Comparison of ENCODE assay signal across 8 mouse cellular contexts in genomic region chr5:28071456-28072223, GRCm38 (mm10). TPM values are rescaled to one million over a fixed set of nuclear protein-coding genes. Genes with fewer than 3 reads are reported as not detected.
A peak's percentile ranks its signal among the peaks of the same experiment; 100 is the strongest.
DNase-seq lines count a peak whose midpoint lies in the region; ATAC-seq and TF ChIP-seq lines count a peak whose summit lies in the region.

No protein-coding gene starts in this region.

- H3K9me3 ChIP-seq in CH12.LX (replicated peaks; ENCODE audit: low read length): no peaks in the 10 kb centered on the region
- no peaks in the 10 kb centered on the region for H3K9me3 ChIP-seq in forebrain, embryonic 12.5 days
- no peaks in the 10 kb centered on the region for H3K9me3 ChIP-seq in heart, postnatal 0 days (replicated peaks; ENCODE audit: control insufficient read depth, low read length)
- H3K9me3 ChIP-seq in liver, embryonic 16.5 days (replicated peaks; ENCODE audit: control insufficient read depth, low read length): no peaks in the 10 kb centered on the region
- no peaks in the 10 kb centered on the region for H3K9me3 ChIP-seq in neural tube, embryonic 13.5 days

- H3K36me3 ChIP-seq in CH12.LX (replicated peaks in 1 of 2; ENCODE audit: control insufficient read depth in 1 of 2, insufficient read depth in 1 of 2, low read length in 1 of 2): peaks cover 30 to 45% of the 10 kb centered on the region in 2 experiments
- peaks cover 36% of the 10 kb centered on the region for H3K36me3 ChIP-seq in forebrain, embryonic 12.5 days (replicated peaks)
- peaks cover 38% of the 10 kb centered on the region for H3K36me3 ChIP-seq in heart, postnatal 0 days (replicated peaks; ENCODE audit: control insufficient read depth, insufficient read depth, low read length)
- H3K36me3 ChIP-seq in liver, embryonic 16.5 days (ENCODE audit: control insufficient read depth, insufficient read depth): peaks cover 27% of the 10 kb centered on the region
- peaks cover 34% of the 10 kb centered on the region for H3K36me3 ChIP-seq in neural tube, embryonic 13.5 days

- TF ChIP-seq CTCF in CH12.LX (conservative IDR thresholded peaks at IDR 0.05 in 1 of 2, IDR thresholded peaks at IDR 0.05 in 1 of 2; ENCODE audit: low read depth in 2 of 2, low read length in 2 of 2): no peak
- TF ChIP-seq CTCF in heart, postnatal 0 days (IDR thresholded peaks at IDR 0.05; ENCODE audit: low read depth): no peak

- H3K4me1 ChIP-seq in CH12.LX (ENCODE audit: control insufficient read depth in 1 of 2, insufficient read depth in 2 of 2): peaks cover 19 to 54% of the 10 kb centered on the region in 2 experiments
- H3K4me1 ChIP-seq in forebrain, embryonic 12.5 days: peaks cover 33% of the 10 kb centered on the region
- peaks cover 21% of the 10 kb centered on the region for H3K4me1 ChIP-seq in heart, postnatal 0 days (ENCODE audit: control insufficient read depth, insufficient read depth)
- peaks cover 30% of the 10 kb centered on the region for H3K4me1 ChIP-seq in liver, embryonic 16.5 days (ENCODE audit: control insufficient read depth, low read depth, low read length)
- H3K4me1 ChIP-seq in neural tube, embryonic 13.5 days (replicated peaks): peaks cover 35% of the 10 kb centered on the region

- no peak for TF ChIP-seq POLR2A in CH12.LX (IDR thresholded peaks at IDR 0.05; ENCODE audit: low read depth, low read length)

- under 1% methylated on average over 50 of the region's 50 CpGs for WGBS in forebrain, embryonic 12.5 days
- WGBS in heart, postnatal 0 days: under 1% methylated on average over 45 of the region's 50 CpGs
- under 1% methylated on average over 50 of the region's 50 CpGs for WGBS in liver, embryonic 16.5 days (ENCODE audit: insufficient replicate concordance)
- under 1% methylated on average over 50 of the region's 50 CpGs for WGBS in neural tube, embryonic 13.5 days

- peak overlapping the region; percentile 83 for H3K27ac ChIP-seq in CH12.LX (ENCODE audit: insufficient read depth, low read depth)
- peak overlapping the region; percentile 97 for H3K27ac ChIP-seq in forebrain, embryonic 12.5 days
- peak overlapping the region; percentile 87 for H3K27ac ChIP-seq in heart, postnatal 0 days (ENCODE audit: low read depth)
- peak overlapping the region; percentile 90 for H3K27ac ChIP-seq in liver, embryonic 16.5 days (ENCODE audit: low read length)
- peak overlapping the region; percentile 98 for H3K27ac ChIP-seq in neural tube, embryonic 13.5 days (replicated peaks)

- H3K79me2 ChIP-seq in CH12.LX (replicated peaks; ENCODE audit: control insufficient read depth, extremely low read depth, insufficient read depth, poor library complexity, severe bottlenecking): peaks cover 22% of the 10 kb centered on the region

- ATAC-seq in forebrain, embryonic 12.5 days (ENCODE audit: low FRiP score): peak; percentile 85
- ATAC-seq in heart, postnatal 0 days (ENCODE audit: insufficient read depth, low read depth): peak; percentile 34
- ATAC-seq in liver, embryonic 16.5 days (ENCODE audit: low read depth): peak; percentile 56
- peak; percentile 88 for ATAC-seq in neural tube, embryonic 13.5 days (ENCODE audit: low read depth)

- H3K4me3 ChIP-seq in CH12.LX (replicated peaks in 1 of 3; ENCODE audit: low read depth in 2 of 3, low read length in 2 of 3, poor library complexity in 1 of 3): peak overlapping the region; percentile 62 to 95 (median 67)
- peak overlapping the region; percentile 84 for H3K4me3 ChIP-seq in forebrain, embryonic 12.5 days (replicated peaks)
- peak overlapping the region; percentile 85 for H3K4me3 ChIP-seq in heart, postnatal 0 days (ENCODE audit: low read depth, low read length)
- H3K4me3 ChIP-seq in liver, embryonic 16.5 days (ENCODE audit: low read depth, low read length): peak overlapping the region; percentile 81
- peak overlapping the region; percentile 90 for H3K4me3 ChIP-seq in neural tube, embryonic 13.5 days

- dilution Hi-C loops in CH12.LX (cut with MboI; ENCODE audit: extremely low pct_ligation_motif_present, extremely low pct_unique_long_range_greater_than_20kb, low sequenced_read_pairs): no loop called here

- TF ChIP-seq RAD21 in CH12.LX (IDR thresholded peaks at IDR 0.05; ENCODE audit: low read depth, low read length): no peak

- peaks cover 2% of the 10 kb centered on the region for H3K27me3 ChIP-seq in CH12.LX (replicated peaks)
- H3K27me3 ChIP-seq in forebrain, embryonic 12.5 days: 0 out of 2 replicates have a peak, but pooled peaks cover 3% of the 10 kb centered on the region
- H3K27me3 ChIP-seq in heart, postnatal 0 days (ENCODE audit: control insufficient read depth, insufficient read depth, low read length): no peaks in the 10 kb centered on the region
- H3K27me3 ChIP-seq in liver, embryonic 16.5 days (ENCODE audit: control insufficient read depth, insufficient read depth, low read depth, low read length): no peaks in the 10 kb centered on the region
- H3K27me3 ChIP-seq in neural tube, embryonic 13.5 days: no peaks in the 10 kb centered on the region

- peak; percentile 91 for DNase-seq in CH12.LX (ENCODE audit: extremely low read depth)
- DNase-seq in c-Kit-positive CD71-positive TER-119-negative erythroid progenitor cells, embryonic 14.5 days (ENCODE audit: low read depth): peak; percentile 78
- peak; percentile 78 for DNase-seq in heart, postnatal 0 days (ENCODE audit: low spot score)
- peak; percentile 84 to 90 for DNase-seq in kidney, postnatal 4 days
- peak; percentile 68 for DNase-seq in testis, postnatal 10 days (ENCODE audit: low spot score)

- in situ Hi-C loops in CH12.LX (cut with MboI; ENCODE audit: low pct_ligation_motif_present, low pct_unique_long_range_greater_than_20kb, low sequenced_read_pairs): no loop called here

- peak overlapping the region; percentile 62 for H3K9ac ChIP-seq in CH12.LX (ENCODE audit: insufficient read depth, low read depth)
- peak overlapping the region; percentile 89 for H3K9ac ChIP-seq in forebrain, embryonic 12.5 days
- H3K9ac ChIP-seq in heart, postnatal 0 days (replicated peaks; ENCODE audit: low read depth, low read length): peak overlapping the region; percentile 68
- peak overlapping the region; percentile 80 for H3K9ac ChIP-seq in liver, embryonic 16.5 days (ENCODE audit: low read depth, low read length)
- peak overlapping the region; percentile 91 for H3K9ac ChIP-seq in neural tube, embryonic 13.5 days

- TF ChIP-seq EP300 in CH12.LX (IDR thresholded peaks at IDR 0.05; ENCODE audit: low read length): no peak
- TF ChIP-seq EP300 in heart, postnatal 0 days (IDR thresholded peaks at IDR 0.05; ENCODE audit: low read depth): no peak

- peak overlapping the region; percentile 89 for H3K4me2 ChIP-seq in CH12.LX (ENCODE audit: insufficient read depth, low read depth, poor library complexity, severe bottlenecking)
- H3K4me2 ChIP-seq in forebrain, embryonic 12.5 days: peak overlapping the region; percentile 92
- H3K4me2 ChIP-seq in heart, postnatal 0 days (ENCODE audit: low read depth, low read length): peak overlapping the region; percentile 93
- H3K4me2 ChIP-seq in liver, embryonic 16.5 days (ENCODE audit: low read depth, low read length): peak overlapping the region; percentile 95
- H3K4me2 ChIP-seq in neural tube, embryonic 13.5 days: peak overlapping the region; percentile 85

TF ChIP-seq in CH12.LX, 34 proteins besides CTCF, POLR2A, EP300 and RAD21 (continues in another document):
- TF ChIP-seq USF1 (IDR thresholded peaks at IDR 0.05; ENCODE audit: low read depth, low read length) (peak; percentile 57), MYC (IDR thresholded peaks at IDR 0.05; ENCODE audit: low read depth, low read length) (peak; percentile 54; the same call in 1 of the 2 replicates), MAZ (IDR thresholded peaks at IDR 0.05; ENCODE audit: low read depth, low read length) (no peak), NELFE (IDR thresholded peaks at IDR 0.05; ENCODE audit: low read depth, low read length) (no peak), ELF1 (IDR thresholded peaks at IDR 0.05; ENCODE audit: low read depth, low read length) (peak; percentile 68), MXI1 (IDR thresholded peaks at IDR 0.05; ENCODE audit: low read depth, low read length) (peak; percentile 94), MAX (IDR thresholded peaks at IDR 0.05; ENCODE audit: low read length) (peak; percentile 98), ZNF384 (IDR thresholded peaks at IDR 0.05; ENCODE audit: low read depth, low read length) (no peak), SMC3 (IDR thresholded peaks at IDR 0.05; ENCODE audit: low read depth, low read length) (no peak), SIN3A (IDR thresholded peaks at IDR 0.05; ENCODE audit: low read length) (peak; percentile 98), USF2 (conservative IDR thresholded peaks at IDR 0.05; ENCODE audit: low read depth, low read length) (peak; percentile 54), MAFK (IDR thresholded peaks at IDR 0.05; ENCODE audit: insufficient replicate concordance, low read length) (no peak), KAT2A (IDR thresholded peaks at IDR 0.05; ENCODE audit: insufficient replicate concordance, low read length) (no peak), UBTF (IDR thresholded peaks at IDR 0.05; ENCODE audit: low read depth, low read length) (0 out of 2 replicates have a peak, but pooled peaks have one; percentile 43), TCF12 (IDR thresholded peaks at IDR 0.05; ENCODE audit: low read depth, low read length) (peak; percentile 54; the same call in 1 of the 2 replicates), POLR2AphosphoS2 (IDR thresholded peaks at IDR 0.05; ENCODE audit: low read depth, low read length) (no peak), ETS1 (conservative IDR thresholded peaks at IDR 0.05; ENCODE audit: low read depth, low read length) (peak; percentile 83), RCOR1 (conservative IDR thresholded peaks at IDR 0.05; ENCODE audit: low read depth, low read length) (no peak), BHLHE40 (IDR thresholded peaks at IDR 0.05; ENCODE audit: low read depth, low read length) (peak; percentile 95), TBP (conservative IDR thresholded peaks at IDR 0.05; ENCODE audit: low read depth, low read length) (peak; percentile 55; the same call in 1 of the 2 replicates), NRF1 (IDR thresholded peaks at IDR 0.05; ENCODE audit: low read depth, low read length) (0 out of 2 replicates have a peak, but pooled peaks have one; percentile 8), PAX5 (IDR thresholded peaks at IDR 0.05; ENCODE audit: low read length) (no peak)

RNA-seq across cellular contexts. Expression of gene Insig1, which starts 0.5 kb away (rescaled TPM):
- 79.4 and 86.8 TPM in 2 replicates for total RNA-seq in CH12.LX (2012; rRNA removed)
- 162 and 217 TPM in 2 replicates for total RNA-seq in CH12.LX (2014; rRNA removed)
- polyA plus RNA-seq in CH12.LX (2012; ENCODE audit: insufficient read length, low read depth): 92.3 and 96.9 TPM in 2 replicates
- 103 and 109 TPM in 2 replicates for polyA plus RNA-seq in forebrain, embryonic 12.5 days (2016; fragmentation: Nextera tagmentation; extraction: Ambion mirVana)
- total RNA-seq in heart, postnatal 0 days (2014; rRNA removed; ENCODE audit: low replicate concordance): 49.9 and 57.2 TPM in 2 replicates
- polyA plus RNA-seq in heart, postnatal 0 days (2015; fragmentation: Nextera tagmentation; extraction: Ambion mirVana): 20.9 and 22.6 TPM in 2 replicates
- polyA plus RNA-seq in liver, embryonic 16.5 days (2015; fragmentation: Nextera tagmentation; extraction: Ambion mirVana): 67.7 and 90.8 TPM in 2 replicates
- polyA plus RNA-seq in neural tube, embryonic 13.5 days (2015; fragmentation: Nextera tagmentation; extraction: Ambion mirVana): 54.4 and 55.4 TPM in 2 replicates

Comparison
In these comparisons a context has a peak if more than half of its experiments do, and no peak if none do; other contexts are left out.
1. Peak in every context shown above with its lines: DNase-seq, ATAC-seq, H3K4me3 ChIP-seq and H3K27ac ChIP-seq.
2. ATAC-seq: peak in every context shown above with its lines; median percentile 88 in neural tube, embryonic 13.5 days; 85 in forebrain, embryonic 12.5 days; 56 in liver, embryonic 16.5 days; 34 in heart, postnatal 0 days.